Mouse (Mus musculus): ENCODE results near the gene 4932438H23Rik. TPM values are rescaled to one million over a fixed set of nuclear protein-coding genes. Genes with fewer than 3 reads are reported as not detected.

Gene 4932438H23Rik
- polyA plus RNA-seq, 1 experiment from 2014 or later = not detected

GRCm38 (mm10) chr16:91119879-91120278 is 25.0 kb upstream of the 4932438H23Rik start:
- WGBS = 88% methylated on average over 6 of the region's 6 CpGs
- Histone ChIP-seq H3K9me3 (replicated peaks) (no peaks in the 10 kb centered on the region), H3K27ac (no peak overlapping the region), H3K4me1 (no peaks in the 10 kb centered on the region), H3K27me3 (ENCODE audit: low read depth, poor library complexity, severe bottlenecking) (no peaks in the 10 kb centered on the region), H3K36me3 (no peaks in the 10 kb centered on the region), H3K4me3 (no peak overlapping the region)
- no peak for DNase-seq (ENCODE audit: low spot score)

GRCm38 (mm10) chr16:91116696-91117095 is 21.8 kb upstream of the 4932438H23Rik start:
- no peak for DNase-seq (ENCODE audit: low spot score)
- Histone ChIP-seq H3K27ac (no peak overlapping the region), H3K27me3 (ENCODE audit: low read depth, poor library complexity, severe bottlenecking) (no peaks in the 10 kb centered on the region), H3K36me3 (no peaks in the 10 kb centered on the region), H3K9me3 (replicated peaks) (no peaks in the 10 kb centered on the region), H3K4me1 (no peaks in the 10 kb centered on the region), H3K4me3 (no peak overlapping the region)
- 75% methylated on average over 7 of the region's 7 CpGs for WGBS

GRCm38 (mm10) chr16:91116006-91116405 is 21.1 kb upstream of the 4932438H23Rik start:
- Histone ChIP-seq H3K4me1 (no peaks in the 10 kb centered on the region), H3K27me3 (ENCODE audit: low read depth, poor library complexity, severe bottlenecking) (no peaks in the 10 kb centered on the region), H3K36me3 (no peaks in the 10 kb centered on the region), H3K27ac (no peak overlapping the region), H3K4me3 (no peak overlapping the region), H3K9me3 (replicated peaks) (no peaks in the 10 kb centered on the region)
- WGBS = 93% methylated on average over 4 of the region's 4 CpGs
- DNase-seq (ENCODE audit: low spot score) = no peak

GRCm38 (mm10) chr16:91110999-91111535 is 16.1 kb upstream of the 4932438H23Rik start:
- Histone ChIP-seq H3K27me3 (ENCODE audit: low read depth, poor library complexity, severe bottlenecking) (no peaks in the 10 kb centered on the region; the same call in 1 of the 2 replicates), H3K36me3 (no peaks in the 10 kb centered on the region)
- DNase-seq (ENCODE audit: low spot score) = no peak

GRCm38 (mm10) chr16:91107608-91108007 is 12.7 kb upstream of the 4932438H23Rik start:
- WGBS = 80% methylated on average over 8 of the region's 11 CpGs
- H3K36me3 ChIP-seq = no peaks in the 10 kb centered on the region
- H3K27ac ChIP-seq = no peak overlapping the region
- H3K4me1 ChIP-seq = no peaks in the 10 kb centered on the region
- peaks cover 13% of the 10 kb centered on the region; the same call in 1 of the 2 replicates for H3K27me3 ChIP-seq (ENCODE audit: low read depth, poor library complexity, severe bottlenecking)
- no peaks in the 10 kb centered on the region for H3K9me3 ChIP-seq (replicated peaks)
- no peak overlapping the region for H3K4me3 ChIP-seq
- DNase-seq (ENCODE audit: low spot score) = no peak

More at GRCm38 (mm10) chr16:91110999-91111535, 16.1 kb upstream of the 4932438H23Rik start:
- Histone ChIP-seq H3K4me3 (no peak overlapping the region), H3K27ac (no peak overlapping the region), H3K9me3 (replicated peaks) (no peaks in the 10 kb centered on the region), H3K4me1 (no peaks in the 10 kb centered on the region)
- 60% methylated on average over 11 of the region's 11 CpGs for WGBS

- WGBS = 43% methylated on average over 13 of the region's 13 CpGs
- H3K27me3 ChIP-seq (ENCODE audit: low read depth, poor library complexity, severe bottlenecking) = peaks cover 13% of the 10 kb centered on the region; the same call in 1 of the 2 replicates
- no peaks in the 10 kb centered on the region for H3K9me3 ChIP-seq (replicated peaks)
- H3K27ac ChIP-seq = no peak overlapping the region
- no peak for DNase-seq (ENCODE audit: low spot score)
- no peak overlapping the region for H3K4me3 ChIP-seq
- H3K36me3 ChIP-seq = no peaks in the 10 kb centered on the region
- H3K4me1 ChIP-seq = no peaks in the 10 kb centered on the region
Observed at GRCm38 (mm10) chr16:91105481-91106051, 10.6 kb upstream of the 4932438H23Rik start.

GRCm38 (mm10) chr16:91104821-91105480 is 10.0 kb upstream of the 4932438H23Rik start:
- 55% methylated on average over 10 of the region's 10 CpGs for WGBS

GRCm38 (mm10) chr16:91103386-91103785 is 8.5 kb upstream of the 4932438H23Rik start:
- WGBS = 83% methylated on average over 14 of the region's 14 CpGs
- no peaks in the 10 kb centered on the region for H3K4me1 ChIP-seq
- no peak for DNase-seq (ENCODE audit: low spot score)

More at GRCm38 (mm10) chr16:91104821-91105480, 10.0 kb upstream of the 4932438H23Rik start:
- peaks cover 13% of the 10 kb centered on the region; the same call in 1 of the 2 replicates for H3K27me3 ChIP-seq (ENCODE audit: low read depth, poor library complexity, severe bottlenecking)
- DNase-seq (ENCODE audit: low spot score) = no peak
- no peaks in the 10 kb centered on the region for H3K36me3 ChIP-seq
- H3K4me1 ChIP-seq = no peaks in the 10 kb centered on the region
- H3K9me3 ChIP-seq (replicated peaks) = no peaks in the 10 kb centered on the region
- H3K4me3 ChIP-seq = no peak overlapping the region
- H3K27ac ChIP-seq = no peak overlapping the region

GRCm38 (mm10) chr16:91100484-91100883 is 5.6 kb upstream of the 4932438H23Rik start:
- no peak for DNase-seq (ENCODE audit: low spot score)
- 68% methylated on average over 2 of the region's 2 CpGs for WGBS
- H3K27me3 ChIP-seq (ENCODE audit: low read depth, poor library complexity, severe bottlenecking) = peaks cover 9% of the 10 kb centered on the region; the same call in 1 of the 2 replicates
- no peaks in the 10 kb centered on the region for H3K36me3 ChIP-seq
- H3K9me3 ChIP-seq (replicated peaks) = no peaks in the 10 kb centered on the region
- no peak overlapping the region for H3K4me3 ChIP-seq
- no peaks in the 10 kb centered on the region for H3K4me1 ChIP-seq
- no peak overlapping the region for H3K27ac ChIP-seq

More at GRCm38 (mm10) chr16:91103386-91103785, 8.5 kb upstream of the 4932438H23Rik start:
- Histone ChIP-seq H3K9me3 (replicated peaks) (no peaks in the 10 kb centered on the region), H3K27ac (no peak overlapping the region), H3K27me3 (ENCODE audit: low read depth, poor library complexity, severe bottlenecking) (peaks cover 13% of the 10 kb centered on the region; the same call in 1 of the 2 replicates), H3K36me3 (no peaks in the 10 kb centered on the region), H3K4me3 (no peak overlapping the region)

GRCm38 (mm10) chr16:91099444-91100065 is 4.6 kb upstream of the 4932438H23Rik start:
- DNase-seq (ENCODE audit: low spot score) = no peak
- no peaks in the 10 kb centered on the region for H3K27me3 ChIP-seq (ENCODE audit: low read depth, poor library complexity, severe bottlenecking)
- no peak overlapping the region for H3K27ac ChIP-seq
- 81% methylated on average over 16 of the region's 16 CpGs for WGBS
- H3K36me3 ChIP-seq = no peaks in the 10 kb centered on the region
- no peaks in the 10 kb centered on the region for H3K9me3 ChIP-seq (replicated peaks)
- no peak overlapping the region for H3K4me3 ChIP-seq
- no peaks in the 10 kb centered on the region for H3K4me1 ChIP-seq

GRCm38 (mm10) chr16:91097858-91098257 is 2.9 kb upstream of the 4932438H23Rik start:
- no peak overlapping the region for H3K4me3 ChIP-seq
- no peak overlapping the region for H3K27ac ChIP-seq
- H3K9me3 ChIP-seq (replicated peaks) = no peaks in the 10 kb centered on the region
- 91% methylated on average over 11 of the region's 11 CpGs for WGBS
- H3K4me1 ChIP-seq = no peaks in the 10 kb centered on the region
- no peak for DNase-seq (ENCODE audit: low spot score)
- no peaks in the 10 kb centered on the region for H3K27me3 ChIP-seq (ENCODE audit: low read depth, poor library complexity, severe bottlenecking)
- no peaks in the 10 kb centered on the region for H3K36me3 ChIP-seq

- Histone ChIP-seq H3K27me3 (ENCODE audit: low read depth, poor library complexity, severe bottlenecking) (no peaks in the 10 kb centered on the region), H3K9me3 (replicated peaks) (no peaks in the 10 kb centered on the region), H3K4me3 (no peak overlapping the region), H3K4me1 (no peaks in the 10 kb centered on the region), H3K27ac (no peak overlapping the region), H3K36me3 (no peaks in the 10 kb centered on the region)
- 89% methylated on average over 4 of the region's 4 CpGs for WGBS
- no peak for DNase-seq (ENCODE audit: low spot score)
Observed at GRCm38 (mm10) chr16:91096984-91097506, 2.1 kb upstream of the 4932438H23Rik start.

GRCm38 (mm10) chr16:91096016-91096415 is 1.1 kb upstream of the 4932438H23Rik start:
- H3K4me1 ChIP-seq = no peaks in the 10 kb centered on the region
- H3K36me3 ChIP-seq = no peaks in the 10 kb centered on the region
- no peak for DNase-seq (ENCODE audit: low spot score)
- no peak overlapping the region for H3K27ac ChIP-seq
- no peaks in the 10 kb centered on the region for H3K9me3 ChIP-seq (replicated peaks)
- H3K27me3 ChIP-seq (ENCODE audit: low read depth, poor library complexity, severe bottlenecking) = no peaks in the 10 kb centered on the region
- 97% methylated on average over 2 of the region's 2 CpGs for WGBS
- no peak overlapping the region for H3K4me3 ChIP-seq
